Mouse (Mus musculus) liver, embryonic 14.5 days (tissue): ENCODE results near the gene Celf2. TPM values are rescaled to one million over a fixed set of nuclear protein-coding genes. Genes with fewer than 3 reads are reported as not detected.
A peak's percentile ranks its signal among the peaks of the same experiment; 100 is the strongest.

Experiments
- ATAC-seq: fragments of 200-750 bp; cut with Nextera tagmentation; 2 replicates; pipeline ENCODE4 v1.8.0; 2017; ENCODE audit warnings: moderate number of reproducible peaks, mild to moderate bottlenecking, moderate library complexity; ENCODE audit not compliant: insufficient read depth
- DNase-seq, 3 experiments: peaks; one replicate each; pipeline ENCODE4 v3.0.0-alpha.2; 2012 to 2013; ENCODE audit warnings: low read depth in 3 of 3, low spot score in 3 of 3
- H3K27ac ChIP-seq: fragments of 300-500 bp; sonication (generic); 2 replicates; pipeline ENCODE4 v1.5.1; 2014; ENCODE audit warnings: moderate library complexity, mild to moderate bottlenecking, control low read depth, inconsistent platforms
- H3K27me3 ChIP-seq: fragments of 300-500 bp; sonication (generic); 2 replicates; pipeline ENCODE4 v1.6.1; 2014; ENCODE audit warnings: mild to moderate bottlenecking, low read length, moderate library complexity; ENCODE audit not compliant: control insufficient read depth, insufficient read depth
- H3K36me3 ChIP-seq: fragments of 300-500 bp; sonication (generic); replicated peaks from 2 replicates; pipeline ENCODE4 v1.6.1; 2014; ENCODE audit warnings: low read depth; ENCODE audit not compliant: control insufficient read depth, insufficient read depth
- H3K4me1 ChIP-seq, 2 experiments: fragments of 200-500 bp in 1 of 2; fragments of 300-500 bp in 1 of 2; sonication (generic) in 1 of 2; replicated peaks; 2 replicates each; pipeline ENCODE4 v1.6.1; 2012 to 2014; ENCODE audit warnings: antibody characterized with exemption in 1 of 2, inconsistent platforms in 1 of 2, low read length in 1 of 2; ENCODE audit not compliant: control insufficient read depth in 2 of 2, insufficient read depth in 2 of 2
- H3K4me2 ChIP-seq: fragments of 300-500 bp; sonication (generic); 2 replicates; pipeline ENCODE4 v1.6.1; 2014; ENCODE audit warnings: low read depth, mild to moderate bottlenecking, control low read depth, moderate library complexity
- H3K4me3 ChIP-seq, 2 experiments: fragments of 200-500 bp in 1 of 2; fragments of 300-500 bp in 1 of 2; sonication (generic) in 1 of 2; 2 replicates each; pipeline ENCODE4 v1.5.1; 2012 to 2014; ENCODE audit warnings: low read depth in 2 of 2, low read length in 2 of 2, mild to moderate bottlenecking in 2 of 2, control low read depth in 1 of 2, inconsistent platforms in 1 of 2, moderate library complexity in 1 of 2; ENCODE audit not compliant: insufficient read depth in 1 of 2
- H3K9ac ChIP-seq: fragments of 300-500 bp; sonication (generic); replicated peaks from 2 replicates; pipeline ENCODE4 v1.6.1; 2014; ENCODE audit warnings: mild to moderate bottlenecking, control low read depth, moderate library complexity
- H3K9me3 ChIP-seq: fragments of 300-500 bp; sonication (generic); 2 replicates; pipeline ENCODE4 v1.6.1; 2016; ENCODE audit warnings: low read length, mixed read lengths; ENCODE audit not compliant: control insufficient read depth
- CTCF ChIP-seq: IDR thresholded peaks from 2 replicates; pipeline ENCODE4 v1.5.1; 2016; ENCODE audit warnings: antibody characterized with exemption, low read depth, control low read depth
- EP300 ChIP-seq: IDR thresholded peaks from 2 replicates; pipeline ENCODE4 v1.6.1; 2016; ENCODE audit warnings: antibody characterized with exemption, low read depth
- WGBS: fragments of 180-500 bp; shearing (Covaris S2); extraction: QIAGEN DNeasy Blood & Tissue Kit; methylation state at CpG from one replicate; pipeline ENCODE4 v1.1.7; 2014; ENCODE audit not compliant: insufficient replicate concordance; 5-methylcytosine and 5-hydroxymethylcytosine counted together
- polyA plus RNA-seq, 2 experiments: library from polyadenylated mRNA; depleted of rRNA in 1 of 2; stranded (reverse) in 1 of 2; unstranded in 1 of 2; fragments of >200 nt; fragmentation: Nextera tagmentation in 1 of 2; extraction: Ambion mirVana in 1 of 2; gene quantifications; 2 replicates each; pipeline versions ENCODE4 v1.2.1 to v1.2.3; 2012 to 2014

Gene Celf2
- polyA plus RNA-seq, 2 experiments: 3.9 to 7.8 TPM

DNA sequence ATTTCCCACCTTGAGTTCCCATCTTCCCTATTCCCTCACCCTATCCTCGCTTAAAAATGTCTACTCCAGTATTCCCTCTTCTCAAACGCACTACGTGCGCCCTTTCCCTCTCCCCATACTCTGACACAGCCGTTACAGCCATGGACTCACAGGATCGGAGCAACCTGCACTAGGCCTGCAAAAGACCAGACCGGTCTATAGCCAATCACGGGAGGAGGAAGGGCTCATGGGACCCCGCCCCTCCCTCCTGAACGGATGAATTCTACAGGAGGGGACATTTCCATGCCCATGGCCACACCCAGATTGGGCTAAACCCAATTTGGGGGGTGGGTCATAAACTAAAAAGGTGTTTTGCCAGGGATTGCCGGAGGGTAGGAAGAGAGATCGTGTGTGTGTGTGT, 1003.8 kb downstream of the Celf2 start:
- Histone ChIP-seq H3K27ac (no peak overlapping the region), H3K4me3 (no peak overlapping the region), H3K36me3 (no peaks in the 10 kb centered on the region), H3K27me3 (no peaks in the 10 kb centered on the region), H3K9ac (no peak overlapping the region), H3K4me1 (no peaks in the 10 kb centered on the region), H3K4me2 (no peak overlapping the region), H3K9me3 (no peaks in the 10 kb centered on the region)
- DNase-seq: no peak
- no peak for ATAC-seq
- WGBS: 65% methylated on average over 12 of the region's 12 CpGs
- TF ChIP-seq CTCF (no peak), EP300 (no peak)

- ATAC-seq (no peak), DNase-seq (no peak)
- Histone ChIP-seq H3K9ac (no peak overlapping the region), H3K4me2 (no peak overlapping the region), H3K27ac (no peak overlapping the region), H3K27me3 (no peaks in the 10 kb centered on the region), H3K4me1 (no peaks in the 10 kb centered on the region), H3K4me3 (no peak overlapping the region), H3K36me3 (no peaks in the 10 kb centered on the region), H3K9me3 (no peaks in the 10 kb centered on the region)
- WGBS: 65% methylated on average over 12 of the region's 12 CpGs
- TF ChIP-seq CTCF: no peak
- no peak for TF ChIP-seq EP300
These were observed 1011.3 kb downstream of the Celf2 start for GRCm38 (mm10) chr2:6498101-6498500.

GRCm38 (mm10) chr2:6497636-6498035, 1011.7 kb downstream of the Celf2 start:
- DNase-seq (no peak), ATAC-seq (no peak)
- H3K4me1 ChIP-seq: no peaks in the 10 kb centered on the region
- H3K27ac ChIP-seq: no peak overlapping the region
- no peaks in the 10 kb centered on the region for H3K9me3 ChIP-seq
- no peaks in the 10 kb centered on the region for H3K27me3 ChIP-seq
- H3K4me2 ChIP-seq: no peak overlapping the region
- H3K36me3 ChIP-seq: no peaks in the 10 kb centered on the region
- H3K4me3 ChIP-seq: no peak overlapping the region
- H3K9ac ChIP-seq: no peak overlapping the region
- WGBS: 55% methylated on average over 5 of the region's 5 CpGs
- TF ChIP-seq EP300 (no peak), CTCF (no peak)

GRCm38 (mm10) chr2:6493886-6494285, 1015.5 kb downstream of the Celf2 start:
- TF ChIP-seq CTCF: no peak
- no peak for TF ChIP-seq EP300
- DNase-seq (no peak), ATAC-seq (no peak)
- Histone ChIP-seq H3K4me2 (no peak overlapping the region), H3K4me3 (no peak overlapping the region), H3K4me1 (no peaks in the 10 kb centered on the region), H3K27me3 (no peaks in the 10 kb centered on the region), H3K9ac (no peak overlapping the region), H3K9me3 (no peaks in the 10 kb centered on the region), H3K27ac (no peak overlapping the region), H3K36me3 (no peaks in the 10 kb centered on the region)
- WGBS: 47% methylated on average over 5 of the region's 5 CpGs

DNA sequence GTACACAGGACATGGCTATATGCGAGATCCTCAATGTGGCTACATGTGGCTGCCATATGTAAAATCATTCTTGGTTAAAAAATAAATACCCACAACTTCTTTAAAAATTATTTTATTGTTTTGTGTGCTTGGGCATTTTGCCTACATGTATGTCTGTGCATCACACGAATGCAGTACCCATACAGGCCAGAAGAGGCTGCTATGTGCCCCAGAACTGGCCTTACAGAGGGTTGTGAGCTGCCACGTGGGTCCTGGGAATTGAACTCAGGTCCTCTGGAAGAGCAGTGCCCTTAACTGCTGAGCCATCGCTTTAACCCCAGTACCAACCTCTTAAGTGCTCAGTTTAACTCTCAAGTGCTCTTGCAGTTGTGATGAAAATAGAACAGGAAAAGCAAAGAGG, 1018.5 kb downstream of the Celf2 start:
- Histone ChIP-seq H3K9ac (no peak overlapping the region), H3K4me2 (no peak overlapping the region), H3K4me1 (no peaks in the 10 kb centered on the region), H3K36me3 (no peaks in the 10 kb centered on the region), H3K27me3 (no peaks in the 10 kb centered on the region), H3K27ac (no peak overlapping the region), H3K9me3 (no peaks in the 10 kb centered on the region), H3K4me3 (no peak overlapping the region)
- WGBS: 55% methylated on average over 4 of the region's 4 CpGs
- no peak for ATAC-seq
- TF ChIP-seq CTCF (peak; percentile 47), EP300 (no peak)
- no peak for DNase-seq

- Histone ChIP-seq H3K4me1 (no peaks in the 10 kb centered on the region), H3K27ac (no peak overlapping the region), H3K36me3 (no peaks in the 10 kb centered on the region), H3K4me3 (no peak overlapping the region), H3K9ac (no peak overlapping the region), H3K27me3 (no peaks in the 10 kb centered on the region), H3K9me3 (no peaks in the 10 kb centered on the region), H3K4me2 (no peak overlapping the region)
- no peak for ATAC-seq
- TF ChIP-seq CTCF (no peak), EP300 (no peak)
- DNase-seq: no peak
- 71% methylated on average over 6 of the region's 6 CpGs for WGBS
These were observed 1019.3 kb downstream of the Celf2 start for GRCm38 (mm10) chr2:6490076-6490475.
